Mouse (Mus musculus): ENCODE results near the gene Capn15. TPM values are rescaled to one million over a fixed set of nuclear protein-coding genes. Genes with fewer than 3 reads are reported as not detected.
A peak's percentile ranks its signal among the peaks of the same experiment; 100 is the strongest.

Gene Capn15
- polyA plus RNA-seq, 1 experiment from 2014 or later, result 32.5 TPM

DNA sequence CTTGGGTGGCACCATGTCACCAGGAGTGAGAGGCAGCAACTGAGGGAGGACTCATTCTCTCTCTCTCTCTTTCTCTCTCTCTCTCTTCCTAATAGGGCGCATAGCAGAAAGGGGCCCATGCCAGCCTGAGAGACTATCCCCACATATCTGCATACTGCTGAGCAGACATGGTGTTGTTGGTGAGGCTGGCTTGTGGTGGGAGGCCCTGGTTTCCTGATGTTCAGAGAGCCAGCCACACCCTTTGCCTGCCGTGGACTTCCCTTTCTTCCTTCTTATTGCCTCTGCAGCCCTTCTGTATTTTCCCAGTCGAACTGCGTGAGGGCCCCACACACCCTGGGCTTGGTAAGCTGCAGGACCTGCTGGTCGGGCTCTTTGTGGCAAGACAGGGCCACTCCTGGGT lies 4.7 kb upstream of the Capn15 start:
- Histone ChIP-seq H3K27me3 (no peaks in the 10 kb centered on the region), H3K4me2 (replicated peaks) (no peak overlapping the region), H3K4me3 (no peak overlapping the region), H3K9me3 (replicated peaks) (no peaks in the 10 kb centered on the region), H3K27ac (no peak overlapping the region), H3K4me1 (peaks cover 4% of the 10 kb centered on the region; the same call in 1 of the 2 replicates), H3K36me3 (peaks cover 73% of the 10 kb centered on the region), H3K9ac (no peak overlapping the region)
- ATAC-seq (ENCODE audit: low FRiP score), result no peak
- WGBS, result 95% methylated on average over 5 of the region's 5 CpGs

DNA sequence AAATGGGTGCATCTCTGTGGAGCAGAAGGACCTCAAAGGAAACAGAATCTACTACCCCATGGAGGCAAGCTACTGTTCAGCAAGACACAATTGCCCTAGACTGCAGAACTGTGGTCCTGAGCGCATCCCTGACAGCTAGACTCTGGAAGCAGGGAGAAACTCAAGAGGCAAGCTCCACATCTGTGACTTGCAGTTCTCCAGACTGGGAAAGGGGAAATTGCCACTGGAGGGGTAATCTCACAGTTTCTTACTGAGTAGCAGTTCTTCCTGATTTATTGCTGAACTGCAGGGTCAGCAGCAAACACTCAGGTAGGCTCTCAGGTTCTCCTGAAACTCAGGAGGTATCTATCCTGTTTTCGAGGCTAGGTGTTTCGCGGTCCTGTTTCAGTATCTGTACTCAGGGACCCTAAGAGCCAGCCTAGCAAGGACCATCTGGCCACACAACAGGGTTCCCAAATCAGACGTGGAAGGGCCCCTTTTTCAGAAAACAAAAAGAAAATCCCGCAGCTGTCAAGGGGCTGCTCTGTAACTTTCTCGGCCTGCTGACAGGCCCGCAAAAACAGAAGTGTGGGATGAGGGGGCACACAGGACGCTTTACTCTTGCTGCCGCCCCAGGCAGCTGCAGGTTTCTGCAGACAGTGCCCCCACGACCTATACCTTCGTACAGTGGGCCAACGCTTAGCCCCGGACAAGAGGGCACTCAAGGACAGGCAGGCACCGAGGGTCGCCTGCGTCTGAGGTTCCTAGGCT lies 865 bp downstream of the Capn15 start:
- peak overlapping the region; percentile 91 for H3K27ac ChIP-seq
- H3K36me3 ChIP-seq, result peaks cover 23% of the 10 kb centered on the region
- H3K27me3 ChIP-seq, result no peaks in the 10 kb centered on the region
- H3K4me1 ChIP-seq, result peaks cover 29% of the 10 kb centered on the region
- ATAC-seq (ENCODE audit: low FRiP score), result no peak
- H3K9me3 ChIP-seq (replicated peaks), result no peaks in the 10 kb centered on the region
- peak overlapping the region; percentile 84 for H3K4me3 ChIP-seq
- H3K9ac ChIP-seq, result peak overlapping the region; percentile 91
- 13% methylated on average over 17 of the region's 17 CpGs for WGBS
- peak overlapping the region; percentile 74 for H3K4me2 ChIP-seq (replicated peaks)

DNA sequence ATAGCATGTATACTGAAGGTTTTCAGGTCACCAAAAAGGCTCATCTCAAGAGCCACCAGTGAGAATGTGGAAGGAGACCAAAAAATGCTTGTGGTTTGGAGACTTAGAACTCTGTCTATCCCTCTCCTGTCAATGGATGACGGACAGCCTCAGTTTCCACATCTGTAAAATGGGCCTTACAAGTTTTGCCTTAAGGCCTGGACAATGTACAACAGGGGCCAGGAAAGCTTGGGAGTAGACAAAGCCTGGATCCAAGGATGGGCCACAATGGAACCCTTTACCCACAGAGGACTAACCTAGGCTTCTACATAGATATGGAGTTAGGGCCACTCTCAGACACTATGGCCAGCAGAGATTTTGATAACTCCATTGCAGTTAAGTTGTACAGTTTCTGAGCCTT lies 1.5 kb downstream of the Capn15 start:
- H3K4me2 ChIP-seq (replicated peaks), result peak overlapping the region; percentile 74
- H3K27me3 ChIP-seq, result no peaks in the 10 kb centered on the region
- H3K9me3 ChIP-seq (replicated peaks), result no peaks in the 10 kb centered on the region
- peak overlapping the region; percentile 84 for H3K4me3 ChIP-seq
- WGBS, result 100% methylated on average over 1 of the region's 1 CpGs
- H3K4me1 ChIP-seq, result peaks cover 29% of the 10 kb centered on the region
- H3K36me3 ChIP-seq, result peaks cover 17% of the 10 kb centered on the region; the same call in 1 of the 2 replicates
- H3K27ac ChIP-seq, result no peak overlapping the region
- no peak for ATAC-seq (ENCODE audit: low FRiP score)
- H3K9ac ChIP-seq, result peak overlapping the region; percentile 91; the same call in 1 of the 2 replicates

DNA sequence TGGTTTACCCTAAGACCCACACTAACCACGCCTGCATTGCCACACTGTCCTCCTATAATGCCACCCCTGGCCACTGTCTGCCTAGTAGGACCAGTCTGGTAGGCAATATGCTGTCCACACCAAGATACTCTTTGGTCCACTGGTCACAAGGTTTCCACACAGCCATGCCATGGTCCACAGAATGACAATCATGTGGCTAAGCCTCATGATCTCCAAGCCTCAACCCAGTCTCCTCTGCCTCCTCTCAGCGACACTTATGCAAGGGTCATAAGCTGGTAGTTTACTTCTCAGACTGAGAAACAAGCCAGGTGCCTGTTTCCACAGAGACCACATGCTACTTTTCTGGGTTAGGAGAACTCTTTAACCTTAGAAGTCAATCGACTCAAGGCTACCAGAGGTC lies 2.7 kb downstream of the Capn15 start:
- no peak for ATAC-seq (ENCODE audit: low FRiP score)
- Histone ChIP-seq H3K4me2 (replicated peaks) (no peak overlapping the region), H3K4me1 (peaks cover 29% of the 10 kb centered on the region), H3K9ac (no peak overlapping the region), H3K27ac (no peak overlapping the region), H3K36me3 (peaks cover 9% of the 10 kb centered on the region; the same call in 1 of the 2 replicates), H3K27me3 (no peaks in the 10 kb centered on the region), H3K4me3 (no peak overlapping the region), H3K9me3 (replicated peaks) (no peaks in the 10 kb centered on the region)
- WGBS, result 89% methylated on average over 3 of the region's 3 CpGs

DNA sequence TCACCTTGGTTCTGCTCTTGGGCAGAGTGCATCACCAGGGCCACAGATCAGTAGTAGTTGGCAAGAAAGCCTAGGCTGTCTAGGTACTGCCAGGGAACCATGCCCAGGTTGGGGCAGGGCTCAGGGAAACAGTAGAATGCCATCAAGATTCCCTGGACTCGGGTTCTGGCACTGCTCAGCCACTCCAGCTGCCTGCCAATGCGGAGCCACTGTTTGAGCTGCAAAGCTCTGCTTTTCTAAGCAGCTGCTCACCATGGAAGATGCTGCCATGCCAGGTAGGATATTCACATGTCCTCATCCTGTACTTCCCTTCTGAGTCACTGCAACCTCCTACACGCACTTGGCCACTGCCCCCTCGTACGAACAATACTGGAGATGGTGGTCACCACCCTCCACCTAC lies 4.7 kb downstream of the Capn15 start:
- WGBS, result 91% methylated on average over 5 of the region's 5 CpGs
- H3K4me1 ChIP-seq, result peaks cover 25% of the 10 kb centered on the region
- no peak for ATAC-seq (ENCODE audit: low FRiP score)
- no peak overlapping the region for H3K4me3 ChIP-seq
- no peaks in the 10 kb centered on the region for H3K9me3 ChIP-seq (replicated peaks)
- no peak overlapping the region for H3K27ac ChIP-seq
- H3K27me3 ChIP-seq, result no peaks in the 10 kb centered on the region
- H3K9ac ChIP-seq, result no peak overlapping the region
- H3K4me2 ChIP-seq (replicated peaks), result no peak overlapping the region
- H3K36me3 ChIP-seq, result peaks cover 4% of the 10 kb centered on the region; the same call in 1 of the 2 replicates

DNA sequence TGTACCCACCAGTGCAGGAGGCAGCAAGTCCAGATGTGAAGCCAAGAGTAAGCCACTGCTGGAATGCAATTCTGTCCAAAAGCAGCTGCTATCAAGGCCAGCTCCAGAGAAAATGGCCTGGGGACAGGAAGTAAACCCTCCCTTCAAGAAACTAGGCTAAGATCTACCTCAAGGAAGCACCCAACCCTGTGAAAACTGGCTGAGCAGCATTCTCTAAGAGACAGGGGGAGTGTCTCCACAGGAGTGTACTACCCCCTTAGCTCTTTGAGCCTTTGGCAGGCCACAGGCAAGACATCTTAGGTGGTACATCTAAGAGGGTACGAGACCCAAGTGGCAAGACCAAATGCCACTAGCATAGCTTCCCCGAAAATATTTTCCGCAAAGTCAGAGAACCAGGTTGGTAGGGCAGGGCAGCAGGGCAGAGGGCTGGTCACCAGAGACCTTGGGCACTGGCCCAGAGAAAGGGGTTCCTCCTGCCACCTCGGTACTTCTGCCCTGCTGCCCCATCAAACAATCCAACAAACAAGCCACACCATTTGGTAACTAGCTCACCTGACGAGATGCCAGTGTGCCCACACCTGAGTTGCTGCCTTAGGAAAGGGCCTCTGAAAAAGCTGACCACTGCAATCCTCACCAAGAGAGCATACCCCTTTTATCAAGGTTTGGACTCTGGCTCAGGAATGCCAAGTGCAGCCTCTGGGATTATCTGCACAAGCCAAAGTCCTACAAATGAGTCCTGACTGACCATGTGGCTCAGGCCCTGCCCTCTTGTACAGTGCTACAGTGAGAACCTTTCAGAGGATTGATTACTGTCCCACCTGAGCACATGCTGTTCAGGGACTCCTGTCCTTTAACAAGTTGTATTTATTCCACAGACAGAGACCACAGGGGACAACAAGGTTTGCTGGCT lies 5.5 kb downstream of the Capn15 start:
- 89% methylated on average over 5 of the region's 5 CpGs for WGBS
- Histone ChIP-seq H3K9ac (no peak overlapping the region), H3K4me2 (replicated peaks) (no peak overlapping the region), H3K27me3 (no peaks in the 10 kb centered on the region), H3K36me3 (peaks cover 4% of the 10 kb centered on the region; the same call in 1 of the 2 replicates), H3K4me3 (no peak overlapping the region), H3K4me1 (peaks cover 25% of the 10 kb centered on the region), H3K27ac (no peak overlapping the region), H3K9me3 (replicated peaks) (no peaks in the 10 kb centered on the region)
- no peak for ATAC-seq (ENCODE audit: low FRiP score)

DNA sequence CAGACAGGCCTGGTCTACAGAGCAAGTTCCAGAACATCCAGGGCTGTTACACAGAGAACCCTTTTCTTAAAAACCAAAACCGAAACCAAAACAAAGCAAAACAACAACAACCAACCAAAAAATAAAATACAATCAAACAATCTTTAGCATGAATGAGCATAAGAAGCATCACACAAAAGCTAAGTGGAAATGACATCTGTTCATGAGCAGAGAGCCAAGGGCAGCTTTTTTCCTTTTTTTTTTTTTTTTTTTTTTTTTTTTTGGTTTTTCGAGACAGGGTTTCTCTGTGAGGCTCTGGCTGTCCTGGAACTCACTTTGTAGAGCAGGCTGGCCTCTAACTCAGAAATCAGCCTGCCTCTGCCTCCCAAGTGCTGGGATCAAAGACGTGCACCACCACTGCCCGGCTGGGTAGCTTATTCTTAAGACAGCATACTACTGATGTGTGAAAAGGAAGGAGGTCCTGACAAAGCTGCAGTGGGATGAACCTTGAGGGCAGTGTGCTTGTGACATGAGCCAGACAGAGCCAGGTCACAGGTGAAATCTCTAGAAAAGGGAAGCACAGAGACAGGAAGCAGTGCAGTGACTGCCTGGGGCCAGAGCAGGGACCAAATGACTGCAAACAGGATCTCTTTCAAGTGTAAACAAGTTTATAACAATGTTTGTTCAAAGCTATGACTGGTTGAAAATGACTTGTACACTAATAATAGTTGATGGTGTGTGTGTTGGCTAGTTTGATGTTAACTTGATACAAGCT lies 14.5 kb downstream of the Capn15 start:
- 89% methylated on average over 4 of the region's 4 CpGs for WGBS
- ATAC-seq (ENCODE audit: low FRiP score), result no peak
- Histone ChIP-seq H3K9ac (no peak overlapping the region), H3K4me2 (replicated peaks) (no peak overlapping the region), H3K4me1 (no peaks in the 10 kb centered on the region), H3K36me3 (0 out of 2 replicates have a peak, but pooled peaks cover 9% of the 10 kb centered on the region), H3K4me3 (no peak overlapping the region), H3K9me3 (replicated peaks) (no peaks in the 10 kb centered on the region), H3K27ac (no peak overlapping the region), H3K27me3 (no peaks in the 10 kb centered on the region)

DNA sequence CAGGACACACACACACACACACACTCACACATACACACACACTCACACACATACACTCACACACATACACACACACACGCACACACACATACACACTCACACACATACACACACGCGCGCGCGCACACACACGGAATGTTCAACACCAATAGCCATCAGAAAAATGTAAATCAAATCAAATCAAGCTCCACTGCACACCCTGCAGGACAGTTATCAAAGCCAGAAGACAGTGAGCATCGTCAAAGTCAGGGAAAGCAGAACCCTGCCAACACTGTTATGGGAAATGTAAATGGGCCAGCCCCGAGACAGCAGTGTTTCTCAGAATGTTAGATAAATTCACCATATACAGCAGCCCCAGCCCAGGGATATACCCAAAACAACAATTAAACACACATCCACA lies 15.1 kb downstream of the Capn15 start:
- Histone ChIP-seq H3K27me3 (no peaks in the 10 kb centered on the region), H3K4me1 (no peaks in the 10 kb centered on the region), H3K36me3 (0 out of 2 replicates have a peak, but pooled peaks cover 9% of the 10 kb centered on the region), H3K27ac (no peak overlapping the region), H3K4me3 (no peak overlapping the region), H3K4me2 (replicated peaks) (no peak overlapping the region), H3K9me3 (replicated peaks) (no peaks in the 10 kb centered on the region), H3K9ac (no peak overlapping the region)
- ATAC-seq (ENCODE audit: low FRiP score), result no peak
- 95% methylated on average over 9 of the region's 9 CpGs for WGBS

DNA sequence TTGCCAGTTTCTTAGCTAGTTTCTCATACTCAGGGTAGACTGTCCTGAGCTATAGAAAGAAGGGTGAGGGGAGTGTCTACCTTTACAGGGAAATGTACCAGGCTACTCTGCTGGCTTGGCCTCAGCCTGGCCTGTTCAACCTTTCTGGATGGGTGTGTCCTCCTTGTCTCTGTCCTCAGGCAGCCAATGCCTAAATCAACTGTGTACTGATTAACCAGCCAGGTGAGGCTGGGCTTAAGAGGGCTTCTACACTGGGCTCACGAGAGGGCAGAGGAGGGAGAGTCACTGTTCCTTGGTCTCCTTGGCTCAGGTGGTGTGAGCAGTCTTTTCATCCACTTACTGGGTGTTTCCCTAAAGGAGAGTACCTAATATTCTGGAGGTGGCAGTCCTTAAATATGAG lies 17.4 kb downstream of the Capn15 start:
- 94% methylated on average over 1 of the region's 1 CpGs for WGBS
- Histone ChIP-seq H3K4me3 (no peak overlapping the region), H3K4me1 (no peaks in the 10 kb centered on the region), H3K36me3 (peaks cover 23% of the 10 kb centered on the region; the same call in 1 of the 2 replicates), H3K9ac (no peak overlapping the region), H3K4me2 (replicated peaks) (no peak overlapping the region), H3K27ac (no peak overlapping the region), H3K9me3 (replicated peaks) (no peaks in the 10 kb centered on the region), H3K27me3 (no peaks in the 10 kb centered on the region)
- no peak for ATAC-seq (ENCODE audit: low FRiP score)

DNA sequence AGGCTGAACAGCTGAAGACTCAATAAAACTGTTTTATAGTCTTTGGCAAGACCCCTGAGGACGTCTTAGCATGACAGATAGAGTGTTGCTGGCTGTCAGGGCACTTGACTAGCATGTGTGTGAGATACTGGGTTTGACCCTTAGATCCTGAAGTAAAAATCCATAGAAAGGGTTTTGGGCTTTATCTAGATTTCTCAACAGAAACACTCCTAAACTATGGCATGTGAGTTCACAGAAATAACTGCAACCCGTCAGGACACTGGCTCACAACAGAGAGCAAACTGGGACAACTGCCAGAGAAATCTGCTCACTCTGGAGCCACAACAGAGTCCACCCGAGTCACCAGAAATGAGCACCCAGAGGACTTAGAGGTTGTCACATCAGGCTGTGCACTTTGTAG lies 17.9 kb downstream of the Capn15 start:
- H3K4me2 ChIP-seq (replicated peaks), result no peak overlapping the region
- no peaks in the 10 kb centered on the region for H3K9me3 ChIP-seq (replicated peaks)
- no peaks in the 10 kb centered on the region for H3K4me1 ChIP-seq
- no peaks in the 10 kb centered on the region for H3K27me3 ChIP-seq
- 85% methylated on average over 3 of the region's 3 CpGs for WGBS
- H3K27ac ChIP-seq, result no peak overlapping the region
- no peak overlapping the region for H3K4me3 ChIP-seq
- peaks cover 25% of the 10 kb centered on the region for H3K36me3 ChIP-seq
- no peak overlapping the region for H3K9ac ChIP-seq
- ATAC-seq (ENCODE audit: low FRiP score), result no peak

DNA sequence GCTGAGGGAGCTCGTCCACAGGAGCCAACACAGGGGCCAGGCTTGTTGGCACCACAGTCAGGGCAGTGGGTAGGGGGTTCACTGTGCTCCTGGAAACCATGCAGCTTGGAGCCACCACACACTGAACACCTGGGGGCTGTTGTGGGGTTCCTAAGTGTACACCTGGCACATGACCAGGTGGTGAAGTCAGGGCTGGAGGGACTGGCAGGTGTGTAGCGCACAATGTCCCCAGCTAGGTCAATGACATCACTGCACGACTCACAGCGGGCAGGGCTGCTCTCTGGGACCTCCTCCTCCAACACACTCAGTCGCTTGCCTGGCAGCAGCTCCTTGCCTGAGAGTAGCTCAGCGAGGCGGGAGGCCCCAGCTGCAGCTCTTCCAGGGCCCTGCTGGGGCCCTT lies 21.3 kb downstream of the Capn15 start:
- Histone ChIP-seq H3K27me3 (no peaks in the 10 kb centered on the region), H3K9ac (no peak overlapping the region), H3K9me3 (replicated peaks) (no peaks in the 10 kb centered on the region), H3K36me3 (peaks cover 46% of the 10 kb centered on the region), H3K27ac (no peak overlapping the region), H3K4me3 (no peak overlapping the region), H3K4me1 (no peaks in the 10 kb centered on the region), H3K4me2 (replicated peaks) (no peak overlapping the region)
- no peak for ATAC-seq (ENCODE audit: low FRiP score)
- WGBS, result 87% methylated on average over 7 of the region's 7 CpGs

DNA sequence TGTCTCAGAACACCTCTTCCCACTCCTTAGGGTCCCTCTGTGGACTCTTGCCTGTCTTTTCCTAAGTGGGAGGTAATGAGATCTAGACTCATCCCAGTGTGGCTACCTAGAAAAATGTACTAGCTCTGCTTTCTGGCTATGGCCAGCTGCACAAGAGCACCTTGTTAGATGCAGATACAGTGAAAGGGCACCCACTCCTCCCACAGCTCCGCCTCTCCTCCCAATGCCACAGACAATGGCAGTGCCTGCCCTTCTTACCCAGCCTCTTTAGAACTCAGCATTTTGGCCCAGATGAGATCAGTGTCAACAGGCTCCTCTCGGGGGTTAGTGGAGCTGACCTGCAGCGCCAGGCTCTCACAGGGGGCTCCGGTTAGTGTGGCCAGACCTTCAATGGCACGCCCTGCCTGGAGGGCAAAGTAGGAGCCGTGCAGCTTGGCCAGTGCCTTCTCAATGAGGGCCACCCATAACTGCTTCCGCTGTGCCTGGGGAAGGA lies 23.1 kb downstream of the Capn15 start:
- peaks cover 62% of the 10 kb centered on the region for H3K36me3 ChIP-seq
- no peak for ATAC-seq (ENCODE audit: low FRiP score)
- H3K4me3 ChIP-seq, result no peak overlapping the region
- H3K4me2 ChIP-seq (replicated peaks), result no peak overlapping the region
- no peak overlapping the region for H3K27ac ChIP-seq
- 96% methylated on average over 7 of the region's 7 CpGs for WGBS
- H3K9ac ChIP-seq, result no peak overlapping the region
- H3K27me3 ChIP-seq, result no peaks in the 10 kb centered on the region
- no peaks in the 10 kb centered on the region for H3K9me3 ChIP-seq (replicated peaks)
- H3K4me1 ChIP-seq, result no peaks in the 10 kb centered on the region

Measured in hindbrain, embryonic 12.5 days (tissue).